Mouse (Mus musculus) hindbrain, embryonic 11.5 days (tissue): Measurements from ENCODE around the gene Tmprss6. TPM values are rescaled to one million over a fixed set of nuclear protein-coding genes. Genes with fewer than 3 reads are reported as not detected.
A peak's percentile ranks its signal among the peaks of the same experiment; 100 is the strongest.

ENCODE experiments used
- ATAC-seq: fragments of 200-750 bp; cut with Nextera tagmentation; 2 replicates; pipeline ENCODE4 v1.8.0; 2017; ENCODE audit warnings: mild to moderate bottlenecking, moderate TSS enrichment, moderate library complexity; ENCODE audit not compliant: low FRiP score
- DNase-seq: peaks from one replicate; pipeline ENCODE4 v3.0.0-alpha.2; 2015; ENCODE audit warnings: low spot score
- H3K27ac ChIP-seq: fragments of 300-500 bp; sonication (generic); 2 replicates; pipeline ENCODE4 v1.5.1; 2014; ENCODE audit warnings: mild to moderate bottlenecking, low read depth, low read length
- H3K27me3 ChIP-seq: fragments of 300-500 bp; sonication (generic); 2 replicates; pipeline ENCODE4 v1.6.1; 2014; ENCODE audit warnings: mild to moderate bottlenecking, low read length, moderate library complexity, mixed read lengths; ENCODE audit not compliant: control insufficient read depth, insufficient read depth
- H3K36me3 ChIP-seq: fragments of 300-500 bp; sonication (generic); 2 replicates; pipeline ENCODE4 v1.6.1; 2014; ENCODE audit warnings: mild to moderate bottlenecking, low read length, moderate library complexity, mixed read lengths; ENCODE audit not compliant: control insufficient read depth, insufficient read depth
- H3K4me1 ChIP-seq: fragments of 300-500 bp; sonication (generic); replicated peaks from 2 replicates; pipeline ENCODE4 v1.6.1; 2014; ENCODE audit warnings: low read length, mixed read lengths; ENCODE audit not compliant: control insufficient read depth, insufficient read depth
- H3K4me2 ChIP-seq: fragments of 300-500 bp; sonication (generic); replicated peaks from 2 replicates; pipeline ENCODE4 v1.6.1; 2014; ENCODE audit warnings: mild to moderate bottlenecking, low read depth, low read length
- H3K4me3 ChIP-seq: fragments of 300-500 bp; sonication (generic); 2 replicates; pipeline ENCODE4 v1.5.1; 2014; ENCODE audit warnings: low read depth, low read length
- H3K9ac ChIP-seq: fragments of 300-500 bp; sonication (generic); 2 replicates; pipeline ENCODE4 v1.6.1; 2014; ENCODE audit warnings: low read depth, low read length
- H3K9me3 ChIP-seq: fragments of 300-500 bp; sonication (generic); 2 replicates; pipeline ENCODE4 v1.6.1; 2016; ENCODE audit warnings: low read length; ENCODE audit not compliant: control insufficient read depth
- WGBS: fragments of 180-500 bp; shearing (Covaris S2); extraction: QIAGEN DNeasy Blood & Tissue Kit; methylation state at CpG from one replicate; pipeline ENCODE4 v1.1.7; 2014; 5-methylcytosine and 5-hydroxymethylcytosine counted together
- polyA plus RNA-seq: library from polyadenylated mRNA; unstranded; fragments of >200 nt; fragmentation: Nextera tagmentation; extraction: Ambion mirVana; gene quantifications from 2 replicates; pipeline ENCODE4 v1.2.1, GENCODE M21; 2014

Gene Tmprss6
- polyA plus RNA-seq, 1 experiment from 2014 or later: 0.05 TPM

DNA sequence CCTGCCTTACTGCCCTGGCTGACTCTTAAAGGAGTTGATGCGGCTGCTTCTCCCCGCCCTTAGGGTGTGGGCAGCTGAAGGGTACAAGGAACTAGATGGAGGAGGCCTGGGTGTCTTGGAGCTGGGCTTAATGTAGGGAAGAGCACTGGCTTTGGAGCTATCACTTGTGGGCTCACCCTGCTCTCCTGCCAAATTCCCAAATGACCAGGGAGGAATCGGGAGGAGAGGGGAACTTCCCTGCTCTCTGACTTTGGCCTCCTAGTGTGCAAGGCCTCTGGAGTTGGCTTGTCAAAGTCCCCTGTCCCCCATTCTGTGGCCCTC, 39.3 kb downstream of the Tmprss6 start:
- 2% methylated on average over 3 of the region's 3 CpGs for WGBS
- Histone ChIP-seq H3K4me3 (peak overlapping the region; percentile 87), H3K27me3 (no peaks in the 10 kb centered on the region), H3K4me2 (peak overlapping the region; percentile 77), H3K9ac (peak overlapping the region; percentile 91), H3K4me1 (peaks cover 6% of the 10 kb centered on the region), H3K36me3 (0 out of 2 replicates have a peak, but pooled peaks cover 3% of the 10 kb centered on the region), H3K27ac (peak overlapping the region; percentile 43), H3K9me3 (no peaks in the 10 kb centered on the region)
- peak; percentile 50 for ATAC-seq
- DNase-seq: no peak

DNA sequence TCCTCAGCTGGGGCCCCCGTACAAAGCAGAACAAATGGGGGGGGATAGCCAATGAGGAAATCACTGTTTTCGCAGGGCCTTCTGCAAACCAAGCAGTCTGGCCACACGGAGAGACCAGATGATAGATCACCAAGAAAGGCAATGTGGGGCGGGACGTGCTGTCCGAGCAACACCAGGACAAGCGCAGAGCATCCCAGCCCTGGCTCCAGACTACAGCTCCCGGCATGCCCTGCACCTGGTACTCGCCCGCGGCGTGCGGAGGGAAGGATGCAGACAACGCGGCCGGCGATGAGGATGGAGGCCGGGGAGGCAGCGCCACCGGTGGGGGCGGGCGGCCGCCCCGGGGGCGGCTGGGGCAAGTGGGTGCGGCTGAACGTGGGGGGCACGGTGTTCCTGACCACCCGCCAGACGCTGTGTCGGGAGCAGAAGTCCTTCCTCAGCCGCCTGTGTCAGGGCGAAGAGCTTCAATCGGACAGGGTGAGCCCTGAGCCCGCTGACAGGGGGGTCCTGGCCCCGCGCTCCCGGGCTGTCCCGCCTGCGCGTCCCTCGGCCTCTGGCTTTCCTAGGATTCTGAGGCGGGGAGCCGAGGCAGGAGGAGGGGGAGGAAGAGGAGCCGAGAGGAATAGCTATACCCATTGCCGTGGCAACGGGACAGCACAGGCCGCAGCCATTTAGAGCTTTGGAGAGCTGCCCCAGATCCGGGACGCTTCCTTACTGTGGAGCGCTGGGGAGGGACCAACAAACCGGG, 39.9 kb downstream of the Tmprss6 start, which contains the start of gene Kctd17:
Kctd17 (plus strand) TSS at position 174 of the 748 bp plus-strand sequence.
- H3K27ac ChIP-seq: peak within 1 kb of the TSS; percentile 43
- peak within 1 kb of the TSS; percentile 77 for H3K4me2 ChIP-seq
- H3K9me3 ChIP-seq: no peaks in the 10 kb centered on the region
- ATAC-seq (peak; percentile 90), DNase-seq (peak; percentile 87)
- no peaks in the 10 kb centered on the region for H3K27me3 ChIP-seq
- WGBS: under 1% methylated on average over 44 of the region's 52 CpGs
- H3K36me3 ChIP-seq: no peaks in the 10 kb centered on the region
- H3K4me3 ChIP-seq: peak within 1 kb of the TSS; percentile 87
- H3K4me1 ChIP-seq: peaks cover 6% of the 10 kb centered on the region
- H3K9ac ChIP-seq: peak within 1 kb of the TSS; percentile 91

DNA sequence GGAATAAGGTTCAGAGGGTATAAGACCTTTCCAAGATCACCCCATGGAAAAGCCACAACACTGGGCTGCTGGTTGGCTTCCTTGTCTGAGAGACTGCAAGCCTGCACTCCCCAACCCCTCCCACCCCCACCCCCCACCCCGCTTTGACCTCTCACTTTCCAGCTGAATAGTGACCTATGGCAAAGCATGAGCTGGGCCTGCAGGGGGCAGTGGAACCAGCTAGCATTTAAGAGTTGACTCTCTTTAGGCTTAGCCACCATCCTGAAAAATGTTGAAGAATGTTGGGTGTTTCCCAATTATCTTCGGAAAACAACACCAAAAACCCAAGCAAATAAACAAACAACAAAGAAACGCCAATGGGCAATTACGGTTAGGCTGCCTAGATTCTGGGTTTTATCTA, 43.2 kb downstream of the Tmprss6 start:
- DNase-seq (no peak), ATAC-seq (no peak)
- Histone ChIP-seq H3K27ac (no peak overlapping the region), H3K4me2 (no peak overlapping the region), H3K9ac (no peak overlapping the region), H3K9me3 (no peaks in the 10 kb centered on the region), H3K27me3 (no peaks in the 10 kb centered on the region), H3K4me3 (no peak overlapping the region), H3K4me1 (peaks cover 6% of the 10 kb centered on the region; the same call in 1 of the 2 replicates), H3K36me3 (no peaks in the 10 kb centered on the region)
- WGBS: 65% methylated on average over 4 of the region's 4 CpGs

DNA sequence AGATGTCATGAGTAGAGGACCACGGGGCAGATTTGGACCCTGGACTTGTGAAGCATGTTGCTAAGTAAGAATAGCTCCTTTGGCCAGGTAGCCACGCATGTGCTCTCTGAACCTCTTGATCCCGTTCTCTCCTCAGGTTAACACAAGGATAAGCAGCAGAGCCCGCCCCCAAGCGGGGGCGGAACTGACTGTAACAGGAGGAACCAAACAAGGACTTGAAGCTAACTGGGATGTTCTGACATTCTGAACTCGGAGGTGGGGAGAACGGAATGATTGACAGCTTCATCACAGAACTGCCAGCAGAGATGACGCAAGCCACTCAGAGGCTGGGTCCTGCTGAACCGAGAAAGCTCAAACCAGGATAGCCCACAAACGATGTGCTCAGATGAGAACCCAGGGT, 43.9 kb downstream of the Tmprss6 start:
- no peaks in the 10 kb centered on the region for H3K36me3 ChIP-seq
- H3K4me3 ChIP-seq: no peak overlapping the region
- no peak overlapping the region for H3K9ac ChIP-seq
- H3K4me2 ChIP-seq: no peak overlapping the region
- DNase-seq (no peak), ATAC-seq (no peak)
- 35% methylated on average over 11 of the region's 11 CpGs for WGBS
- peaks cover 3% of the 10 kb centered on the region; the same call in 1 of the 2 replicates for H3K4me1 ChIP-seq
- no peak overlapping the region for H3K27ac ChIP-seq
- no peaks in the 10 kb centered on the region for H3K9me3 ChIP-seq
- H3K27me3 ChIP-seq: no peaks in the 10 kb centered on the region

DNA sequence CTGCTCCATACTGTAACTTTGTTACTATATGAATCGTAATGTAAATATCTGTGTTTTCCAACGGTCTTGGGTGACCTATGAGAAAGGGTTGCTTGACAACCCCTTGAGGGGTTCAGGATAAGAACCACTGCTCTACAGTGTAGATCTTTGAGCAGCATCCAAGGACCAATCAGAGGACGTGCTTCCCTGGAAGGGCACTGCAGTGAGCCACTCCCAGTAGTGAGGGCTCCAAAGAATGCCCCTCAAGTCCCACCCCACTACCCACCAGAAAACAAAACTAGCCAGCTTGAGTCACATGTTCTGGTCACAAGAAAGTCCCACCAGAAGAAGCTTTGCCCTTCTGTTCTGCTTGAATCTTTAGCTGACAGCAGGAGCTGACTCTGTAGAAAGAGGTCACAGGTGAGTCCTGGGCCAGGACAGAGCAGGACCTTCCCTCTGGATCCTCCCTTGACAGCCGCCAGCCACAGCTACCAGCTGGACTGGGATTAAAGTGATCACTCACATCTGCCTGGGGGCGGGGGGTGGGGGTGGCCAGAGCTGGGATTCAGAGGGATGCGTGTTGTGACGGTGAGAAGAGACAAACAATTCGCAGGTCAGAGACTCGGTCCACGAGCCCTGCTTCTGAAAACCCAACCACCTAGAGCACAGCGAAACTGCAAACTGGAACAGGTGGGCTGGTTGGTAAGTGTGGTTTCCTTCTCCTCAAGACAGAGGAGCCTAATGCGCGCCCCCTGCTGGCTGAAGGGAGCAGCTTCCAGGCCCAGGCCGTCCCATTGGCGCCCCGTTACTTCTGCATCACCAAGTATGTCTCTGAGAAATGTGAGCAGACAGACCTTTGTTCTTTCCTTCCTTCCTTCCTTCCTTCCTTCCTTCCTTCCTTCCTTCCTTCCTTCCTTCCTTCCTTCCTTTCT, 46.1 kb downstream of the Tmprss6 start:
- WGBS: 18% methylated on average over 16 of the region's 16 CpGs

DNA sequence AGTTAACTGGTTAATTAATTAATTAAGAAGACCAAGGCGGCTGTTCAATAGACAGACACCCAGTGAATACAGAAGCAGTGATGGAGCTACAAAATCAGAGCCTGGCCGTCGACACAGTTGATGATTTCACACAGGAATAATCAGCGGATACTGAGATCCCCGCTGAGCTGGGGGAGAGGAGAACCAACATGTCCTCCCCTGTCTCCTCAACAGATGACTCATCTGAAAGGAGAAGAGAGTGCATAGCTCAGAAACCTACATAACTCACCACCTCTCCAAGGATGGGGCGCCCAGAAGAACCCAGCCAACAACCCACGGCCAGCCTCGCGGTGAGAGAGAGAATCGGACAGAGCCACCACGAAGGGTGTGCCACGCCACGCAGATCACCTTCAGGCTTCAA, 48.0 kb downstream of the Tmprss6 start:
- Histone ChIP-seq H3K9me3 (no peaks in the 10 kb centered on the region), H3K27ac (no peak overlapping the region), H3K27me3 (no peaks in the 10 kb centered on the region), H3K4me1 (no peaks in the 10 kb centered on the region), H3K9ac (no peak overlapping the region), H3K4me2 (no peak overlapping the region), H3K36me3 (no peaks in the 10 kb centered on the region), H3K4me3 (no peak overlapping the region)
- ATAC-seq (no peak), DNase-seq (no peak)
- 85% methylated on average over 13 of the region's 13 CpGs for WGBS

More for the DNA sequence above, 46.1 kb downstream of the Tmprss6 start:
- Histone ChIP-seq H3K4me3 (no peak overlapping the region), H3K4me2 (no peak overlapping the region), H3K36me3 (no peaks in the 10 kb centered on the region), H3K9ac (no peak overlapping the region), H3K4me1 (no peaks in the 10 kb centered on the region), H3K9me3 (no peaks in the 10 kb centered on the region), H3K27me3 (no peaks in the 10 kb centered on the region), H3K27ac (no peak overlapping the region)
- ATAC-seq (no peak), DNase-seq (peak; percentile 92)

DNA sequence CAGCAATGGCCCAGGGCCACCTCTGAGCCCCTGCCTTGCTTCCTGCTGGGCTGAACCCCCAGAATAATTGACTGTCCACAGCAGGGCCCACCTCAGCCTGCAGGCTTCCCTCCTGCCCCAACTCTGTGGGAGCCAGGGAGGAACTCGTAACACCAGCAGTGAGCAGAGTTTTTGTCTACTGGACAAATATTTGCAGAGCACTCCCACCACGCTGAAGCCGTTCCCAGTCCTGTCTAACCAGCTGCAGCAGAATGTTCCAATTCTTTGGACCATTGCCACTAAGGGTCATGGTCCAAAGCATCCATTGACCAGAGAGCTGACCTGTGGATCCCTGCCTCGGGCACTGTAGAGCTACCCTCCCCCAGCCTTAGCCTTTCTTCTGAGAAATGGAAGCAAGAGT, 51.5 kb downstream of the Tmprss6 start:
- Histone ChIP-seq H3K27ac (no peak overlapping the region), H3K4me1 (no peaks in the 10 kb centered on the region), H3K4me3 (no peak overlapping the region), H3K9me3 (no peaks in the 10 kb centered on the region), H3K9ac (no peak overlapping the region), H3K4me2 (no peak overlapping the region), H3K27me3 (no peaks in the 10 kb centered on the region), H3K36me3 (no peaks in the 10 kb centered on the region)
- DNase-seq: no peak
- no peak for ATAC-seq
- 18% methylated on average over 4 of the region's 4 CpGs for WGBS

DNA sequence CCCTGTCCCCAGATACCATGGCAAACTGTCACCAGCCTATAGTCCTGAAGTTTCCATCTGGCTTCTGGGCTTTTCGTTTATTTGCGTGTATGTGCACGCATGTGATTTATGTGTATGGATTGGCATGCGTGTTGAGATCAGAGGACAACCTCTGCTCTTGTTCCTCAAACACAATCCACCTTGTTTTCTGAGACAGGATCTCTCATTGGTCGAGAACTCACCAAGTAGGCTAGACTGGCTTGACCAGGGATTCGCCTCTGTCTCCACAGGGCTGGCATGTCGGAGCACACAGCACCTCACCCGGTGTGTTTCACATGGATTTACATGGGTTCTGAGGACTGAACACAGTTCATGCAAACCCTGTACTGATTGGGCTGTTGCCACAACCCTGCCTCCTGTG, 54.3 kb downstream of the Tmprss6 start:
- no peak overlapping the region for H3K4me3 ChIP-seq
- 90% methylated on average over 8 of the region's 8 CpGs for WGBS

More for the DNA sequence above, 54.3 kb downstream of the Tmprss6 start:
- Histone ChIP-seq H3K9me3 (no peaks in the 10 kb centered on the region), H3K9ac (no peak overlapping the region), H3K4me1 (peaks cover 3% of the 10 kb centered on the region; the same call in 1 of the 2 replicates), H3K27ac (no peak overlapping the region), H3K36me3 (no peaks in the 10 kb centered on the region), H3K4me2 (no peak overlapping the region), H3K27me3 (peaks cover 11% of the 10 kb centered on the region)
- DNase-seq (no peak), ATAC-seq (no peak)
